Mouse (Mus musculus) left cerebral cortex, postnatal 14 days (tissue): Measurements from ENCODE around the gene Zfp408. TPM values are rescaled to one million over a fixed set of nuclear protein-coding genes. Genes with fewer than 3 reads are reported as not detected.
A peak's percentile ranks its signal among the peaks of the same experiment; 100 is the strongest.

ENCODE experiments used
- DNase-seq, 2 experiments: peaks; one replicate each; pipeline ENCODE4 v3.0.0; 2021 to 2022; ENCODE audit warnings: low spot score in 2 of 2, mixed read lengths in 1 of 2
- intact Hi-C: fragments of 180-260 bp; cut with DNase I; formaldehyde crosslinking; loops from one replicate; pipeline ENCODE4 v1.15.1; 2025
- long read RNA-seq, 2 experiments: library from polyadenylated mRNA; stranded (forward); transcript quantifications; one replicate each; pipeline ENCODE4 v2.0.0; 2021
- total RNA-seq, 2 experiments: library from RNA; stranded (reverse); gene quantifications; 2 replicates each; pipeline ENCODE4 v1.2.3; 2021

The Zfp408 gene
- 10 to 100 TPM; 11.1 to 13.3 TPM for total RNA-seq
- long read RNA-seq, experiment 1, partial matches to known transcripts, result 0 of 1 reads
- long read RNA-seq, experiment 1, other reads (novel, unspliced or antisense), result 1 of 1 reads
- long read RNA-seq, experiment 2, partial matches to known transcripts, result 0 of 1 reads
- long read RNA-seq, experiment 2, other reads (novel, unspliced or antisense), result 0 of 1 reads

GRCm38 (mm10) chr2:91649553-91650359 is at the start of gene Zfp408, which contains the start of gene Arhgap1:
Gene Zfp408 (minus strand): TSS chr2:91649791.
Gene Arhgap1 (plus strand): TSS chr2:91649860.
- intact Hi-C loops, result no loop called here
- peak; percentile 97 to 98 for DNase-seq

- intact Hi-C loops, result no loop called here
These were observed 49.6 kb upstream of the Zfp408 start for GRCm38 (mm10) chr2:91699225-91699624.

DNA sequence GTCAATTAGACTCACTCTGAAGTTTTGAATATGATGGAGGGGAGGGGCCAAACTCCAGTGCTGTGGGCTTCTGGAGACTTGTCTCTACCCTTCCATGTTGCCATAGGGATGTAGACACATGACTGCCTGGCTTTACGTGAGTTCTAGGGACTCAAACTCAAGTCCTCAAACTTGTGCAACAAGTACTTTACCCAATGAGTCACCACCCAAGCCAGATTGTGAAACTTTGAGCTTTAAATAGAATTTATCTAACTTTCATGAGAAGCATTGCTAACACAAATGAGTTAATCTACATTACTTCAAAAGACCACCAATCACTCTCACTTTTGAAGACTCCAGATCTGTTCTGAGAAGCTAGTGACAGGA is 46.6 kb upstream of the Zfp408 start:
- no peak for DNase-seq
- intact Hi-C loops, result no loop called here

More at GRCm38 (mm10) chr2:91699225-91699624, 49.6 kb upstream of the Zfp408 start:
- no peak for DNase-seq

GRCm38 (mm10) chr2:91695436-91696224 is 46.0 kb upstream of the Zfp408 start:
- DNase-seq, result peak; percentile 34 to 48
- intact Hi-C loops, result no loop called here

DNA sequence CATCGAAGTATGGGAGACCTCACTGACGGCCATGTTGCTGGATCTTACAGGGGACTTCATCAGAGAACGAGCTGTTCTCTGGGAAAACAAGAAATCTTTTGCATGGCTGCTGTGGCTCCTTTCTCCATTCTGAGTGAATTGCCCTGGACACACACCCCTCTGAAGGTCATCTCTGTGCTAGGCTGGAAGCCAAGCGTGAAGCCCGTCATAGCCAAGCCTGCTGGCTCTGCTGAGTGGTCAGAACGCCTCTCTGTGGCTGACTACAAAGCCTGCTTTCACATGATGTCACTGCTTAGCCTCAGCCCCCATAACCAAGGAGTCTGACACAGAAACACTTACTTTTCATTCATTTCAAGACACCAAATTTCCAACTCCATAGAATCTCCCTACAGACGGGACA is 39.9 kb upstream of the Zfp408 start:
- peak; percentile 48 for DNase-seq
- intact Hi-C loops, result no loop called here

GRCm38 (mm10) chr2:91683919-91684318 is 34.3 kb upstream of the Zfp408 start:
- no peak for DNase-seq
- intact Hi-C loops, result no loop called here

DNA sequence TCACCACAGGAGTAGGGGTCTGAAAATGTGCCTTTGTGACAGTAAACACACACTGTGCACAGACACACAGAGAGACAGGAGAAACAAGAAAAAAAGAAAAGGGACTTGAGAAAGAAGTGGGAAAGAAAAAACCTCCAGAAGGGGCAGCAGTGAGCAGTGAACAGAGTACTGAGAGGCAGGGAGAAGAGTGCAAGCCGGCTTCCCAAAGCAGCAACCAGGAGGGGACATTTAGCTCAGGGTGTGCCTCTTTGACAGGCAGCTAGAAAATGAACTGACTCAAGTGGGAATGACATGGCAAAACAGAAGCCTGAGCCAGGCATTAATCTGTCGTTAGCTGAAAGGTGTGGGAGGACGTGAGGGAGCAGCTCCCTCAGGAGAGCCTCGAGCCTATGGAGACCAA is 33.3 kb upstream of the Zfp408 start:
- intact Hi-C loops, result no loop called here
- peak; percentile 79 to 84 for DNase-seq

DNA sequence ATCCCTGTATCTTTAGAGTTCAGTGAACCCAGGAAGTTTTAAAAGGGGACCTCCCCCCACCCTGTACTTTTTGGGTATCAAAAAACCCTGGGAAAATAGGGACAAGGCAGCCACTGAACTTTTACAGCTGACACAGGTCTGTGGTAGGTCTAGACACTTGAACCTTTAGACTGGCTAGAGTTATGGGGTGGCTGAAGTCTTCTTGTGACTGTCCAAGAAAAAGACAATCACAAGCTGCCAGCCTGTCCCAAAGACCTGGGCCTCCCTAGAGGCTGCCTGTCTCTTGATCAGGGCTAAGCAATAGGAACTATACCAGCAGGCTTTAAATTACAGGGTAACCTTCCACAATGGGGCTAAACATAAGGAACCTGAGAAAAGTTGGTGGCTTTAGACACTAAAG is 27.4 kb upstream of the Zfp408 start:
- no peak for DNase-seq
- intact Hi-C loops, result no loop called here

GRCm38 (mm10) chr2:91676420-91676819 is 26.8 kb upstream of the Zfp408 start:
- intact Hi-C loops, result no loop called here
- DNase-seq, result no peak

GRCm38 (mm10) chr2:91674895-91675294 is 25.3 kb upstream of the Zfp408 start:
- intact Hi-C loops, result no loop called here
- peak; percentile 48 to 74 for DNase-seq

GRCm38 (mm10) chr2:91673587-91673986 is 24.0 kb upstream of the Zfp408 start:
- intact Hi-C loops, result no loop called here
- no peak for DNase-seq

DNA sequence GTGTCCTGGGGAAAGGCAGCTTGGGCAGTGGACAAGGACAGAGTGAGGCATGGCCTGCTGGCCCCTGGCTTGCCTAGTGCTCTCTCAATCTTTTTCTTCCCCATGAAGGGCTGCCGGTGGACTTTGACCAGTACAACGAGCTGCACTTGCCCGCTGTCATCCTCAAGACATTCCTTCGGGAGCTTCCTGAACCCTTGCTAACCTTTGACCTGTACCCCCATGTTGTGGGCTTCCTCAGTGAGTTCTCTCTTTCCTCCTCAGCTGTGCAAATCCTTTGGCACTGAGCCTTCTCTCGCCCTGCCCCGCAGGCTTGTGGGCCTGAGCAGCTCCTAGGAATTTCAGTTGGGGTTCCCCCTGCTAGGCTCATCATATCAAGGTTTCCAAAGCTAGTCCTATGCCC is 20.4 kb upstream of the Zfp408 start:
- intact Hi-C loops, result no loop called here
- DNase-seq, result no peak

- intact Hi-C loops, result no loop called here
- no peak for DNase-seq
These were observed 19.7 kb upstream of the Zfp408 start for GRCm38 (mm10) chr2:91669326-91669725.

DNA sequence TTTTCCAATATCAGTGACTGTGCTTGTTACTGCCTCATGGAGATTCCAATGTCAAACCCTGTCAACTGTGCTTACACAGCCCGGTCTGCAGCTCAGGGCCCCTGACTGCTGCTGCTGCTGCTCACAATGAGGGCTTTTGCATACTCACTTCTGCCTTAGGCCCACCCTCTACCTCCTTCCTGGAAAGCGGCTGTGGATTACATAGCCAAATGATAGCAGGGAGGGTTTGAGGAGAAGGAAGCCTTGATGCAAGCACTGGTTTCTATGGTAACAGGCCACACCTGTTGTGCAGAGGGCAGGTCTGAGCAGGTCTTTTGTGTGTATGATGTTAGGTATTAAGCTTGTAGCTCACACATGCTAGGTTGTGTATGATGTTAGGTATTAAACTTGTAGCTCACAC is 18.2 kb upstream of the Zfp408 start:
- DNase-seq, result no peak
- intact Hi-C loops, result no loop called here

DNA sequence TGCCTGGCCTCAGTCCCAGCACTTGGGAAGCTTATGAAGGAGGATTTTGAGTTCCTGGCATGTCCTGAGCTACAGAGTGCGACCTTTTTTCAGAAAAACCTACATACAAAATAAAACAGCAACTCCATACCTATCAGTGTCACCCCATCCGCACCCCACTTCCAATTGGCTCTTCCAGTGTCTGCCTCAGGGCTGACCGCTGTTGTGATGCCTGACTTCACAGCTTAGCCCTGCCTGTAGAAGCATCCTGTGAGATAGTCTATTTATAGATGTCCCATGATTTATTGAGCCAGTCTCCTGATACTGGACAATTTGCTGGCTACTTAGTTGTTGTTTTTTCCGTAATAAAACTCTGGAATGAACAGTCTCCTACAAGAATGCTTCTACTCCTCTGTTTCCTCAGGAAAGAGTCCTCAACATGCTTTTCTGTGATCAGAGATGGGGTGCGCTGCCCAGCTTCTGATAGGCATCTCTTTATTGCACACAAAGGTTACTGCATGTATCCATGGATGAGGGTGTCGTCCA is 16.9 kb upstream of the Zfp408 start:
- DNase-seq, result no peak
- intact Hi-C loops, result no loop called here

- no peak for DNase-seq
- intact Hi-C loops, result no loop called here
These were observed 15.2 kb upstream of the Zfp408 start for GRCm38 (mm10) chr2:91664780-91665179.

- DNase-seq, result no peak
- intact Hi-C loops, result no loop called here
These were observed 11.4 kb upstream of the Zfp408 start for GRCm38 (mm10) chr2:91660981-91661380.

GRCm38 (mm10) chr2:91659657-91660056 is 10.1 kb upstream of the Zfp408 start:
- intact Hi-C loops, result no loop called here
- DNase-seq, result no peak

- intact Hi-C loops, result no loop called here
- DNase-seq, result no peak
These were observed 7.2 kb upstream of the Zfp408 start for GRCm38 (mm10) chr2:91656774-91657173.

DNA sequence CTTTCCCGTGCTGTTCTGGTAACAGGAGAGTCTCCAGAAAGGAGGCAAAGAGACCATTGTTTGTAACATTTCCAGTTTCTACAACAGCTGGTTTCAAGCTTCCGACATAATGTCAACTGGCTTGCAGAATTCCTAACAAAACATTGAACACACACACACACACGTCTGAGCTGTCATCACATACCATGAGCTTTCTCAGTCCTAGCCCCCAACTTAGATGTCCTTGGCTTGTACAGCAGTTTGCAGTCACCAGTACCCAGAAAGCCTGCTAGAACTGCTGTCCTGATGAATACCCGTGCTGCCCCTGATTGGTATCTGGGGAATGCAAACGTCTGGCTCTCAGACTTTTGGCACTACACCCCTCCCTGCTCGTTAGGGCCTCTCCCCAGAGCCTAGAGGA is 6.2 kb upstream of the Zfp408 start:
- intact Hi-C loops, result no loop called here

More for the DNA sequence above, 6.2 kb upstream of the Zfp408 start:
- DNase-seq, result no peak
